Mouse (Mus musculus) layer of hippocampus, adult 18-20 months (tissue): Measurements from ENCODE around the gene Nicn1. TPM values are rescaled to one million over a fixed set of nuclear protein-coding genes. Genes with fewer than 3 reads are reported as not detected.
"Not testable (repeated sequence)": the region's sequence is repeated elsewhere in the genome, so short reads cannot be mapped to it uniquely, and the experiment has no call there.

Source experiments
- DNase-seq, 2 experiments: peaks; one replicate each; pipeline ENCODE4 v3.0.0; 2022; ENCODE audit warnings: low spot score in 2 of 2
- long read RNA-seq: library from polyadenylated mRNA; stranded (forward); transcript quantifications from one replicate; pipeline ENCODE4 v2.0.0, GENCODE M21; 2021
- total RNA-seq, 2 experiments: library from RNA; stranded (reverse); gene quantifications; 2 replicates each; pipeline ENCODE4 v1.2.3; 2021

The Nicn1 gene
- 100 to 1,000 TPM; 114 to 116 TPM for total RNA-seq
- long read RNA-seq, transcript Nicn1-201 (6 exons, 2,133 nt), result major isoform, 160 of 191 reads
- long read RNA-seq, partial matches to known transcripts, result 1 of 191 reads
- long read RNA-seq, other reads (novel, unspliced or antisense), result 30 of 191 reads

- DNase-seq, result peak; percentile 91 to 98
Measured at GRCm38 (mm10) chr9:108290016-108290750, at the start of gene Nicn1. TSS of gene Nicn1 (plus strand) at chr9:108290429.

- DNase-seq, result no peak
Measured at GRCm38 (mm10) chr9:108244540-108244939, 45.7 kb upstream of the Nicn1 start.

GRCm38 (mm10) chr9:108244984-108245383, 45.2 kb upstream of the Nicn1 start:
- no peak for DNase-seq

- DNase-seq, result no peak
Measured at GRCm38 (mm10) chr9:108248957-108249356, 41.3 kb upstream of the Nicn1 start.

GRCm38 (mm10) chr9:108251877-108252276, 38.4 kb upstream of the Nicn1 start:
- no peak for DNase-seq

GRCm38 (mm10) chr9:108252766-108253165, 37.5 kb upstream of the Nicn1 start:
- DNase-seq, result no peak

- no peak for DNase-seq
Measured at GRCm38 (mm10) chr9:108260526-108260925, 29.7 kb upstream of the Nicn1 start.

GRCm38 (mm10) chr9:108261865-108262264, 28.4 kb upstream of the Nicn1 start:
- DNase-seq, result no peak

GRCm38 (mm10) chr9:108262494-108263049, 27.7 kb upstream of the Nicn1 start:
- no peak for DNase-seq

GRCm38 (mm10) chr9:108263131-108263681, 27.0 kb upstream of the Nicn1 start:
- peak in 1 of 2 experiments; percentile 48 for DNase-seq

GRCm38 (mm10) chr9:108263690-108264190, 26.5 kb upstream of the Nicn1 start, which contains the start of gene Dag1:
TSS of gene Dag1 (minus strand) at chr9:108263958.
- peak; percentile 98 for DNase-seq

- DNase-seq, result no peak
Measured at GRCm38 (mm10) chr9:108264191-108264921, 25.9 kb upstream of the Nicn1 start.

- no peak for DNase-seq
Measured at GRCm38 (mm10) chr9:108266261-108266935, 23.8 kb upstream of the Nicn1 start.

- no peak for DNase-seq
Measured at GRCm38 (mm10) chr9:108267691-108268090, 22.5 kb upstream of the Nicn1 start.

GRCm38 (mm10) chr9:108268701-108269100, 21.5 kb upstream of the Nicn1 start:
- DNase-seq, result not testable (repeated sequence)

GRCm38 (mm10) chr9:108271941-108272340, 18.3 kb upstream of the Nicn1 start:
- no peak for DNase-seq

GRCm38 (mm10) chr9:108272691-108273090, 17.5 kb upstream of the Nicn1 start:
- no peak for DNase-seq

- no peak for DNase-seq
Measured at GRCm38 (mm10) chr9:108273485-108273884, 16.7 kb upstream of the Nicn1 start.

GRCm38 (mm10) chr9:108274476-108275330, 15.5 kb upstream of the Nicn1 start:
- DNase-seq, result no peak

- DNase-seq, result no peak
Measured at GRCm38 (mm10) chr9:108275331-108275659, 14.9 kb upstream of the Nicn1 start.
